Mouse (Mus musculus): ENCODE data around the gene Txlna. TPM values are rescaled to one million over a fixed set of nuclear protein-coding genes. Genes with fewer than 3 reads are reported as not detected.

The Txlna gene
- polyA plus RNA-seq, 1 experiment from 2014 or later, result 60.2 TPM

- peaks cover 27% of the 10 kb centered on the region for H3K4me1 ChIP-seq (ENCODE audit: control insufficient read depth, insufficient read depth, low read length)
- no peaks in the 10 kb centered on the region for H3K27me3 ChIP-seq (ENCODE audit: control insufficient read depth, insufficient read depth, low read length)
- H3K4me2 ChIP-seq, result peak overlapping the region; percentile 84
- peaks cover 6% of the 10 kb centered on the region for H3K36me3 ChIP-seq (ENCODE audit: control insufficient read depth, insufficient read depth, low read length)
- ATAC-seq (replicated peaks; ENCODE audit: insufficient number of reproducible peaks, low FRiP score, low TSS enrichment), result no peak
- peak overlapping the region; percentile 82 for H3K9ac ChIP-seq (ENCODE audit: low read depth, low read length)
- 16% methylated on average over 8 of the region's 8 CpGs for WGBS (ENCODE audit: insufficient replicate concordance)
- H3K9me3 ChIP-seq (replicated peaks; ENCODE audit: control insufficient read depth, low read length), result no peaks in the 10 kb centered on the region
- H3K27ac ChIP-seq (ENCODE audit: low read depth, low read length), result peak overlapping the region; percentile 78; the same call in 1 of the 2 replicates
- H3K4me3 ChIP-seq (ENCODE audit: low read depth, low read length), result peak overlapping the region; percentile 69
These were observed 17.9 kb downstream of the Txlna start for GRCm38 (mm10) chr4:129622803-129623535.

GRCm38 (mm10) chr4:129622120-129622802, 18.6 kb downstream of the Txlna start:
- WGBS (ENCODE audit: insufficient replicate concordance), result 63% methylated on average over 11 of the region's 11 CpGs
- H3K4me2 ChIP-seq, result peak overlapping the region; percentile 84

GRCm38 (mm10) chr4:129621283-129621841, 19.5 kb downstream of the Txlna start:
- Histone ChIP-seq H3K4me3 (ENCODE audit: low read depth, low read length) (no peak overlapping the region), H3K4me1 (ENCODE audit: control insufficient read depth, insufficient read depth, low read length) (peaks cover 29% of the 10 kb centered on the region)

More at GRCm38 (mm10) chr4:129622120-129622802, 18.6 kb downstream of the Txlna start:
- Histone ChIP-seq H3K27me3 (ENCODE audit: control insufficient read depth, insufficient read depth, low read length) (no peaks in the 10 kb centered on the region), H3K27ac (ENCODE audit: low read depth, low read length) (no peak overlapping the region), H3K4me3 (ENCODE audit: low read depth, low read length) (peak overlapping the region; percentile 69; the same call in 1 of the 2 replicates), H3K9me3 (replicated peaks; ENCODE audit: control insufficient read depth, low read length) (no peaks in the 10 kb centered on the region), H3K4me1 (ENCODE audit: control insufficient read depth, insufficient read depth, low read length) (peaks cover 29% of the 10 kb centered on the region), H3K36me3 (ENCODE audit: control insufficient read depth, insufficient read depth, low read length) (peaks cover 3% of the 10 kb centered on the region), H3K9ac (ENCODE audit: low read depth, low read length) (no peak overlapping the region; the same call in 1 of the 2 replicates)
- no peak for ATAC-seq (replicated peaks; ENCODE audit: insufficient number of reproducible peaks, low FRiP score, low TSS enrichment)

GRCm38 (mm10) chr4:129620419-129621282, 20.2 kb downstream of the Txlna start:
- Histone ChIP-seq H3K27ac (ENCODE audit: low read depth, low read length) (no peak overlapping the region), H3K4me2 (no peak overlapping the region), H3K9ac (ENCODE audit: low read depth, low read length) (no peak overlapping the region)

More at GRCm38 (mm10) chr4:129621283-129621841, 19.5 kb downstream of the Txlna start:
- Histone ChIP-seq H3K27me3 (ENCODE audit: control insufficient read depth, insufficient read depth, low read length) (no peaks in the 10 kb centered on the region), H3K4me2 (no peak overlapping the region), H3K27ac (ENCODE audit: low read depth, low read length) (no peak overlapping the region), H3K9me3 (replicated peaks; ENCODE audit: control insufficient read depth, low read length) (no peaks in the 10 kb centered on the region), H3K9ac (ENCODE audit: low read depth, low read length) (no peak overlapping the region), H3K36me3 (ENCODE audit: control insufficient read depth, insufficient read depth, low read length) (no peaks in the 10 kb centered on the region)
- ATAC-seq (replicated peaks; ENCODE audit: insufficient number of reproducible peaks, low FRiP score, low TSS enrichment), result no peak
- WGBS (ENCODE audit: insufficient replicate concordance), result 68% methylated on average over 8 of the region's 8 CpGs

GRCm38 (mm10) chr4:129618786-129619691, 21.8 kb downstream of the Txlna start, which contains the start of gene Iqcc:
Iqcc (minus strand) TSS chr4:129619099.
- WGBS (ENCODE audit: insufficient replicate concordance), result 4% methylated on average over 43 of the region's 44 CpGs
- peak within 1 kb of the TSS; percentile 90 for H3K4me2 ChIP-seq
- peak within 1 kb of the TSS; percentile 94 for H3K9ac ChIP-seq (ENCODE audit: low read depth, low read length)
- H3K27me3 ChIP-seq (ENCODE audit: control insufficient read depth, insufficient read depth, low read length), result no peaks in the 10 kb centered on the region
- peak within 1 kb of the TSS; percentile 78 for H3K27ac ChIP-seq (ENCODE audit: low read depth, low read length)
- H3K9me3 ChIP-seq (replicated peaks; ENCODE audit: control insufficient read depth, low read length), result no peaks in the 10 kb centered on the region
- no peaks in the 10 kb centered on the region for H3K36me3 ChIP-seq (ENCODE audit: control insufficient read depth, insufficient read depth, low read length)
- H3K4me1 ChIP-seq (ENCODE audit: control insufficient read depth, insufficient read depth, low read length), result peaks cover 15% of the 10 kb centered on the region
- H3K4me3 ChIP-seq (ENCODE audit: low read depth, low read length), result peak within 1 kb of the TSS; percentile 76
- ATAC-seq (replicated peaks; ENCODE audit: insufficient number of reproducible peaks, low FRiP score, low TSS enrichment), result peak; percentile 83

More at GRCm38 (mm10) chr4:129620419-129621282, 20.2 kb downstream of the Txlna start:
- Histone ChIP-seq H3K4me1 (ENCODE audit: control insufficient read depth, insufficient read depth, low read length) (peaks cover 29% of the 10 kb centered on the region), H3K9me3 (replicated peaks; ENCODE audit: control insufficient read depth, low read length) (no peaks in the 10 kb centered on the region), H3K4me3 (ENCODE audit: low read depth, low read length) (no peak overlapping the region), H3K27me3 (ENCODE audit: control insufficient read depth, insufficient read depth, low read length) (no peaks in the 10 kb centered on the region), H3K36me3 (ENCODE audit: control insufficient read depth, insufficient read depth, low read length) (no peaks in the 10 kb centered on the region)
- WGBS (ENCODE audit: insufficient replicate concordance), result 78% methylated on average over 11 of the region's 11 CpGs
- ATAC-seq (replicated peaks; ENCODE audit: insufficient number of reproducible peaks, low FRiP score, low TSS enrichment), result no peak

GRCm38 (mm10) chr4:129618031-129618430, 22.8 kb downstream of the Txlna start:
- peak overlapping the region; percentile 76 for H3K4me3 ChIP-seq (ENCODE audit: low read depth, low read length)
- H3K27me3 ChIP-seq (ENCODE audit: control insufficient read depth, insufficient read depth, low read length), result no peaks in the 10 kb centered on the region
- peak overlapping the region; percentile 94 for H3K9ac ChIP-seq (ENCODE audit: low read depth, low read length)
- no peak overlapping the region for H3K27ac ChIP-seq (ENCODE audit: low read depth, low read length)
- ATAC-seq (replicated peaks; ENCODE audit: insufficient number of reproducible peaks, low FRiP score, low TSS enrichment), result no peak
- peaks cover 14% of the 10 kb centered on the region for H3K4me1 ChIP-seq (ENCODE audit: control insufficient read depth, insufficient read depth, low read length)
- H3K4me2 ChIP-seq, result peak overlapping the region; percentile 90
- 88% methylated on average over 5 of the region's 5 CpGs for WGBS (ENCODE audit: insufficient replicate concordance)
- no peaks in the 10 kb centered on the region for H3K9me3 ChIP-seq (replicated peaks; ENCODE audit: control insufficient read depth, low read length)
- H3K36me3 ChIP-seq (ENCODE audit: control insufficient read depth, insufficient read depth, low read length), result no peaks in the 10 kb centered on the region

GRCm38 (mm10) chr4:129617121-129617641, 23.7 kb downstream of the Txlna start:
- no peak for ATAC-seq (replicated peaks; ENCODE audit: insufficient number of reproducible peaks, low FRiP score, low TSS enrichment)
- Histone ChIP-seq H3K9me3 (replicated peaks; ENCODE audit: control insufficient read depth, low read length) (no peaks in the 10 kb centered on the region), H3K4me1 (ENCODE audit: control insufficient read depth, insufficient read depth, low read length) (peaks cover 7% of the 10 kb centered on the region; the same call in 1 of the 2 replicates), H3K4me2 (no peak overlapping the region), H3K27me3 (ENCODE audit: control insufficient read depth, insufficient read depth, low read length) (no peaks in the 10 kb centered on the region), H3K4me3 (ENCODE audit: low read depth, low read length) (no peak overlapping the region), H3K9ac (ENCODE audit: low read depth, low read length) (no peak overlapping the region), H3K36me3 (ENCODE audit: control insufficient read depth, insufficient read depth, low read length) (no peaks in the 10 kb centered on the region), H3K27ac (ENCODE audit: low read depth, low read length) (no peak overlapping the region)
- WGBS (ENCODE audit: insufficient replicate concordance), result 91% methylated on average over 7 of the region's 7 CpGs
